Mouse (Mus musculus) thymus, adult 2 months (tissue): ENCODE data around the gene Cbs. TPM values are rescaled to one million over a fixed set of nuclear protein-coding genes. Genes with fewer than 3 reads are reported as not detected.

ENCODE experiments used
- DNase-seq: peaks from one replicate; pipeline ENCODE4 v3.0.0; 2021
- H3K27ac ChIP-seq: fragments of 200-500 bp; 2 replicates; pipeline ENCODE4 v1.5.1; 2012; ENCODE audit warnings: low read length, control low read depth; ENCODE audit not compliant: control insufficient read depth, insufficient read depth
- H3K27me3 ChIP-seq: fragments of 200-500 bp; 2 replicates; pipeline ENCODE4 v1.6.1; 2012; ENCODE audit warnings: mild to moderate bottlenecking, low read length, moderate library complexity, mixed read lengths; ENCODE audit not compliant: control insufficient read depth, insufficient read depth
- H3K36me3 ChIP-seq: fragments of 200-500 bp; 2 replicates; pipeline ENCODE4 v1.6.1; 2012; ENCODE audit warnings: mild to moderate bottlenecking, low read length, moderate library complexity; ENCODE audit not compliant: control insufficient read depth, insufficient read depth
- H3K4me1 ChIP-seq: fragments of 200-500 bp; replicated peaks from 2 replicates; pipeline ENCODE4 v1.6.1; 2012; ENCODE audit warnings: low read length; ENCODE audit not compliant: control insufficient read depth, insufficient read depth
- H3K4me3 ChIP-seq: fragments of 200-500 bp; 2 replicates; pipeline ENCODE4 v1.5.1; 2012; ENCODE audit warnings: mild to moderate bottlenecking, low read length, control low read depth, moderate library complexity; ENCODE audit not compliant: control insufficient read depth, insufficient read depth
- CTCF ChIP-seq: fragments of 200-500 bp; IDR thresholded peaks from 2 replicates; pipeline ENCODE4 v1.5.1; 2012; ENCODE audit warnings: mild to moderate bottlenecking, control low read depth, low read length, moderate library complexity, borderline replicate concordance; ENCODE audit not compliant: control insufficient read depth, poor library complexity, insufficient read depth; ENCODE audit errors: extremely low read depth
- POLR2A ChIP-seq: fragments of 200-500 bp; IDR thresholded peaks from 2 replicates; pipeline ENCODE4 v1.6.1; 2012; ENCODE audit warnings: mild to moderate bottlenecking, low read length, control low read depth, moderate library complexity; ENCODE audit not compliant: control insufficient read depth, poor library complexity, insufficient read depth; ENCODE audit errors: extremely low read depth
- WGBS: fragments of 180-500 bp; shearing (Covaris S2); methylation state at CpG from one replicate; pipeline ENCODE4 v1.1.7; 2018; 5-methylcytosine and 5-hydroxymethylcytosine counted together
- polyA plus RNA-seq: library from polyadenylated mRNA; depleted of rRNA; stranded (reverse); fragments of >200 nt; gene quantifications from 2 replicates; pipeline ENCODE4 v1.2.3, GENCODE M21; 2012

Gene Cbs
- polyA plus RNA-seq, 1 experiment: 1.6 TPM

DNA sequence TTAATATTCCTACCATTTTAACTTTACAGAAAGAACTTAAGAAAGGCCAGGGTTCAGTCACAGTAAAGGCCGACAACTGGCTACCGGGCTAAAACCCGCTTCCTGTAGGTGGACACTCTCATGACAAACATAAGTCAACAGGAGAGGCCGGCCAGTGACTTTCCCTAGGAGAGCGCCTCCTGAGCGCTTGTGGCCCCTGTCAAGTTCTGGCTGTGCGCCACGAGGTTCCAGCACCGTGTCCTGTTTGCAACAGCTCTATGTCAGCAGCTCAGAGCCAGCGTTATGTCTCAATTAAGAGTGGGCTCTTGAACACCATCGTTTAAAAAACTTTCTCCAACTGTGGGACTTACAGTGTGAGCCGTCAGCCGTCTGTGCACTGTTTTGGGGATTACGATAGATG lies 15.1 kb upstream of the Cbs start:
- Histone ChIP-seq H3K27me3 (no peaks in the 10 kb centered on the region), H3K27ac (no peak overlapping the region), H3K4me1 (peaks cover 34% of the 10 kb centered on the region), H3K36me3 (peaks cover 73% of the 10 kb centered on the region), H3K4me3 (no peak overlapping the region)
- WGBS: 95% methylated on average over 14 of the region's 14 CpGs
- DNase-seq: no peak
- TF ChIP-seq CTCF (no peak), POLR2A (no peak)

DNA sequence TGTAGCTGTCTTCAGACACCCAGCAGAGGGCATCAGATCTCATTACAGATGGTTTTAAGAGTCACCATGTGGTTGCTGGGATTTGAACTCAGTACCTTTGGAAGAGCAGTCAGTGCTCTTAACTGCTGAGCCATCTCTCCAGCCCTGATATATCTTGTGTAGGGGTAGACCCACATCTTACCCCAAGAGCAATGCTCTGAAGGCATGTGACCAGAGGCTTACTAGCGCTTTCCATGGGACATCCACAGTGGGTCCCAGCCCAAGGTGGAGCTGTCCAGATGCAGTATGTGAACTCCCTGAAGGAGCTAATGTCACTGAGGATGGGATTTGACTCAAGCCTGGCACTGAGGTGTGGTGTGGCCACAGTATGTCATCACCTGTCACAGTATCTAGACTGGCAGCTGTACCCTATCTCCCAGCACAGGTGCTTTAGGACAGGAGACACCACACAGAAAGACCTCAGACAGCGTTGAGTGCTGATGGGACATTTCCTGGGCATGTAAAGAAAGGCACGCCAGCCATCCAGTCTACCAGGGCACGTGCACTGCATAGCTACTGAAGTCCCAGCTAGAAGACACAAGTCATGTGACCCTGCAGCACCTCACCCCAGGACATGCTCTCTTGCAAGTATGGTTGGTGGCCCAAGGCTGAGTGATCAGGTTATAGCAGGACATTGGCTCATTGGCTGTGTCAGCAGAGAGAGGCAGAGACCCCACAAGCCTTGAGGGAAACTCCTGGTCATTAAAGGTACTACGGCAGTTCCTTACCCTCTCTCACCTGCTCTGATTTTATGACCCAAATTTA lies 9.4 kb upstream of the Cbs start:
- DNase-seq: no peak
- H3K27me3 ChIP-seq: no peaks in the 10 kb centered on the region
- peaks cover 47% of the 10 kb centered on the region for H3K36me3 ChIP-seq
- no peak overlapping the region for H3K4me3 ChIP-seq
- WGBS: 97% methylated on average over 5 of the region's 5 CpGs
- TF ChIP-seq CTCF (no peak), POLR2A (no peak)
- no peak overlapping the region for H3K27ac ChIP-seq
- peaks cover 17% of the 10 kb centered on the region for H3K4me1 ChIP-seq

DNA sequence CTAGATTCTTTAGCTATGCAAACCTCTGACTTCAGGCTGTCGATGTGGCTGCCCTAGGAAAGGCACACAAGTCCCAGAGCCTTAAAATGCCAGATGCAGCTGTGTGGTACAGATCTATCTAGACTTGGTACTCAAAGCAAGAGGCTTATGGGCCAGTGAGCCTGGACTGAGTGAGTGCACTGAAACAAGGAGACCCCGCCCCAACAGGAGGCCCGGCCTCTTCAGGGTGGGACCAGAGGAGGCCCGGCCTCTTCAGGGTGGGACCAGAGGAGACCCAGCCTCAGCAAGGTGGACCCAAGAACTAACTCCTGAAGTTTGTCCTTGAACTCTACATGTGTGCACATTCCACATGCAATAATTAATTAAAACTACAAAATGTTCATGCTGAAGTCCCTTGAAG lies 5.9 kb upstream of the Cbs start:
- no peak overlapping the region for H3K27ac ChIP-seq
- TF ChIP-seq POLR2A (no peak), CTCF (no peak)
- no peaks in the 10 kb centered on the region; the same call in 1 of the 2 replicates for H3K4me1 ChIP-seq
- H3K36me3 ChIP-seq: peaks cover 16% of the 10 kb centered on the region
- H3K4me3 ChIP-seq: no peak overlapping the region
- H3K27me3 ChIP-seq: no peaks in the 10 kb centered on the region
- 77% methylated on average over 4 of the region's 4 CpGs for WGBS
- no peak for DNase-seq

DNA sequence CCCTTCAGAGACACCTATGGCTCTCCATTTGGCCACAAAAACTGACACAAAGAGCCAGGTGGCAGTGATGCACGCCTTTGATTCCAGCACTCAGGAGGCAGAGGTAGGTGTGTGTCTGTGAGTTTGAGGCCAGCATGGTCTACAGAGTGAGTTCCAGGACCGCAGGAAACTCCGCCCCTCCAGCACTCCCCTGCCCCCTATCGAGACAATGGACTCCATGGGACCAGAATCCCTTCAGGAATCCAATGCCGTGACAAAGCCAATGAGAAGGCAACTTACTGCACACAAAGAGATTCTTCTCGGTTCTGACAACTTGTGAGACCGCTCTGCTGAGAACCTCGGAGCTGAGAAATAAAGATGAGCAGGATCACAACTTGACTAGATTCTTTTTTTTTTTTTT lies 5.3 kb upstream of the Cbs start:
- H3K27ac ChIP-seq: no peak overlapping the region
- H3K27me3 ChIP-seq: no peaks in the 10 kb centered on the region; the same call in 1 of the 2 replicates
- DNase-seq: no peak
- 67% methylated on average over 8 of the region's 8 CpGs for WGBS
- peaks cover 10% of the 10 kb centered on the region for H3K36me3 ChIP-seq
- H3K4me3 ChIP-seq: no peak overlapping the region
- TF ChIP-seq POLR2A (no peak), CTCF (no peak)
- peaks cover 2% of the 10 kb centered on the region for H3K4me1 ChIP-seq

DNA sequence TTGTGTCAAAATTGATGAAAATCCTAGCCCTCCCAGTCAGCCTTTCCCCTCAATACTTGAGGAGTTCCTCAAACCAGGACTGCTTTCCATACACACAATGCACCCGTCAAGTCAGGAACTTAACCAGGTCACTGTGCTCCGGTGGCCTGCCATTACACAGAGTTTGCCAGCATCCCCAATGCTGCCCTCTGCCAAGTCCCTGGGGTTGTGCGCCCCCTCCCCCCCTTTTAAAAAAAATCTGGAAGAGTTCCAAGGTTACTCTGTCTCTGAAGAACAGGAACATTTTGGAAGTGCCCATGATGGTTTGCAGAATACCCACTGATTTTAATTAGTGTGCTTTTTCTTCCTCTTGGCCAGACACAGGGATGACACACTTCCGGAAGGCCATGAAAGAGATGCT lies 2.6 kb upstream of the Cbs start:
- WGBS: 77% methylated on average over 4 of the region's 4 CpGs
- Histone ChIP-seq H3K27ac (no peak overlapping the region), H3K4me1 (peaks cover 13% of the 10 kb centered on the region), H3K36me3 (no peaks in the 10 kb centered on the region), H3K27me3 (peaks cover 9% of the 10 kb centered on the region; the same call in 1 of the 2 replicates), H3K4me3 (no peak overlapping the region)
- no peak for TF ChIP-seq CTCF
- TF ChIP-seq POLR2A: no peak
- DNase-seq: no peak

DNA sequence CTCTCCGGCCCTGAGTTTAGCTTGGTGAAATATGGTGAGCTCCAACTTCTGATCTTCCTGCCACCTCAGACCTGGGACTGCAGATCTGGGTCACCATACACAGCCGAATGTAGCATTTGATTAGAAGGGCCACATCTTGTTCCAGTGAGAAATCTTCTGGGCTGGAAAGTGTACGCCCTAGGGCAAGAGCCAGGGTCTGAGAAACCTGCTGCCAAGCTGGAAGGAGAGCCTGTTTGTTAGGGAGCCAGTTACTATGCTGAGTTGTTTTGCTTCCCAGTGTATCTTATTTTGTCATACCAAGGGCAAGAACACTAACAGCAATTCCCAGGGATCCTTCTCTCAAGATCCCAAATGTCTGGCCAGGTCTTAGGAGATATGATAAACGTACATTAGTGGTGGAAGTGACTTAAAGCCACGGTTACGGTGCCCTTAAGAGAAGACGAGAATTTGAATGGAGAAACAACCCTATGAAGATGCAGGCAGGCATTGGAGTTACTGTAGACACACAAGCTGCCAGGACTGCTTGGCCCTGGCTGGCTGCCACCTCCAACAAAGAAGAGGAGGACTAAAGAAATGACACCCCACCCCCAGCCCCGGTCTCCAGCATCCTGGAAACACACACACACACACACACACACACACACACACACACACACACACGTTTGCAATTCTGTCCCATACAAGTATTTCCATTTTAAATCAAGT lies 980 bp upstream of the Cbs start:
- Histone ChIP-seq H3K27me3 (peaks cover 9% of the 10 kb centered on the region; the same call in 1 of the 2 replicates), H3K4me3 (no peak overlapping the region), H3K4me1 (peaks cover 13% of the 10 kb centered on the region), H3K27ac (no peak overlapping the region), H3K36me3 (no peaks in the 10 kb centered on the region)
- WGBS: 78% methylated on average over 9 of the region's 9 CpGs
- DNase-seq: no peak
- TF ChIP-seq CTCF (no peak), POLR2A (no peak)

DNA sequence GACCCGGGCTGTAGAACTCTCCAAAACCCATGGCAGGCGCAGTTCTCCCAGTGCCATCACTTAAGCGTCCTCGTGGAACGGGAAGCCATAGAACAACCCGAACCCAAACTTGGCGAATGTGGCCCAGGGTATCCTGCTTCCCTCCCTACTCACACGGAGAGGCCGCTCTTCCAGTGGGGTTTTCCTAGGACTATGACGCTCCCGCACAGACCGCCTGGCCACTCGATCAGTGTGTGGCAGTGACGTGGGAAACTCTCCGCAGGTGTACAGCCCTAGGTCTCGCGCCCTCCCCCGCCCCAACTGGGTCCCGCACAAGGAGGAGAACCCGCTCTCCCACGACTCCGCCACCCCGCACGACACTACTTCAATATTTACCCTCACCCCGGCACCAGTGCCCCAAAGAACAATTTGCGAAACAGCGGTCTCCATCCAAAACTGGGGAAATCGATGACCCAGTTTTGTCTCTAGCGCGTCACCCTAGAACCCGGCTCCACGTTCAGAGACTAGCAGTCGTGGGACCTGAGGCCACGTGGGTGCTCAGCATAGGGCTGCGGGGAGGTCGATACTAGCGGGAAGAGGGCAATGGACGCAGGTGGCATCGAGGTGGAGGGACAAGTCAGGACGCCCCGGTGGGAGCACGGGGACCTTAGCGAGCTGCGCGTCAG lies 629 bp downstream of the Cbs start:
- 18% methylated on average over 45 of the region's 45 CpGs for WGBS
- peaks cover 13% of the 10 kb centered on the region for H3K4me1 ChIP-seq
- no peaks in the 10 kb centered on the region for H3K36me3 ChIP-seq
- peak overlapping the region; percentile 53 for H3K4me3 ChIP-seq
- H3K27me3 ChIP-seq: peaks cover 9% of the 10 kb centered on the region; the same call in 1 of the 2 replicates
- H3K27ac ChIP-seq: no peak overlapping the region
- no peak for DNase-seq
- no peak for TF ChIP-seq POLR2A
- no peak for TF ChIP-seq CTCF
